Mouse (Mus musculus) spleen, postnatal 14 days (tissue): ENCODE measurements around the gene Lpin3.

Experiments
- DNase-seq, 2 experiments: peaks; one replicate each; pipeline ENCODE4 v3.0.0; 2021 to 2022; ENCODE audit warnings: low spot score in 2 of 2

Lpin3 gene

DNA sequence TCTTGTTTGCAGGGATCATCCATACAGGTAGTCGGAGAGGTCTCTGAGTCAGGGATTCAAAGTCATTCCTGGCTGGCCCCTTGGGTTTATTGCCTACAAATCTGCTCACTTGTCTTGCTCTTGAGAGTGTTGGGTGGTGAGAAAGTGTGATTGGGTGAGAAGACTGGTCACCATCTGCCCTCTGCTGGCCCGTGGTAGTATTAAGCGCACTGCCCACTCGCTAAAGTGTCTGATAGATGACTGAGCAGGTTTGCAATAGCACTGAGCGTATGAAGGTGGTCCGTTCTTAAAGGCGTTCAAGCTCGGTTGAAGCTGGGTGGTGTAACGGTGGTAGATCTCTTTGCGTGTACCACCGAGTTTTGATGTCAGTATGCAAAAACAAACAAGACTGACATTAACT lies 6.8 kb downstream of the Lpin3 start:
- DNase-seq, result peak; percentile 38 to 58

DNA sequence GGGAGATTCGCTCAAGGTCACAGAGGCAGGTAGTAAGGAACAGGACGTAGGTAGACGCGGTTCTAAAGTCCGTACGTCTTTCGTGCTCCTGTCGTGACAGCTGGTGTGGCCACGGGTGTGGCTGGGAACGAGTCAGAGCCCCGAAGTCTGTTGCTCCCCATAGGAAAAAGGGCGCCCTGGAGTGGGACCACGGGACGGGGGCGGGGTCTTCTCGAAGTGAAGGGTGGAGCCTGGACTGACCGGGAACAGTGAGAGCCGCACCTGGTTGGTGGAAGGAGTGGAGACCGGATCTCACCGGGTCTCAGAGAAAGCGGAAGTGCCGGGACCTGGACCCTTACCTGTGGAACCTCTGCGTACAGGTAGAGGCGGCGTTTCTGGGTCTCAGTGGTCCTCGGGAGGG lies 7.4 kb downstream of the Lpin3 start:
- no peak for DNase-seq

DNA sequence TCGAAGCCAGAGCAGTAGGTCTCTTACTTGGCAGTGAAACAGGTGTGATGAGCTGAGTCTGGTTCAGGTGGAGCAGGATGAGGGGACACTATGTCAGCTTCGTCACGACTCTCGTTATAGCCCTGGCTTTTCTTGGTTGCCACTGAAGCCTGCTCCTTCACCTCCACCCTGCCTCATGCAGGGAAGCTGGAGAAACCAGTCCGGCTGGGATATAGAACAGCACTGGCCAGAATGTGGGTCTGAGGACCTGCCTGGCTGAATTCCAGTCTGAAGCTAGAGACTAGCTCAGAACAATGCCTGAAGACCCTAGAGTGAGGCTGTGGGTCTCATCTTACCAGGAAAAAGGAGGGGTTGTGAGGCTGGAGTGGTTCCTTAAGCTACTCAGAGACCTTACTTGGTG lies 10.6 kb downstream of the Lpin3 start:
- no peak for DNase-seq

DNA sequence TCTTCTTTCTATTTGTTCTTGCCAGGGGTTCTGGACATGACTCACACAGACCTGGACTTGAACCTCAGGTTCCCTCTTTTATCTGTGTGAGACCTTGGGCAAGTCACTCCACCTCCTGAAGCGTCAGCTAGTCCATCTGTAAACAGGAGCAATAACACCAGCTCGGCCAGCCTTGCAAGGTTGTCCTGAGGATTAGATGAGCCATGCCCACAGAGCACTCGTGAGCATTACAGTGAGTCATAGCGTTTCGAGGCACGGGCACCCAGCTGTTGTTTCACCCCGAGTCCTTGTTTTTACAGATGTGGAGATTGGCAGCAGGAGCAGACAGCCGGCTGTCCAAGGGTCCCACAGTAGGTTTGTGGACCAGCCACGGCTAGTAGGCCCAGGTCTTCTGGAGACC lies 11.2 kb downstream of the Lpin3 start:
- no peak for DNase-seq

DNA sequence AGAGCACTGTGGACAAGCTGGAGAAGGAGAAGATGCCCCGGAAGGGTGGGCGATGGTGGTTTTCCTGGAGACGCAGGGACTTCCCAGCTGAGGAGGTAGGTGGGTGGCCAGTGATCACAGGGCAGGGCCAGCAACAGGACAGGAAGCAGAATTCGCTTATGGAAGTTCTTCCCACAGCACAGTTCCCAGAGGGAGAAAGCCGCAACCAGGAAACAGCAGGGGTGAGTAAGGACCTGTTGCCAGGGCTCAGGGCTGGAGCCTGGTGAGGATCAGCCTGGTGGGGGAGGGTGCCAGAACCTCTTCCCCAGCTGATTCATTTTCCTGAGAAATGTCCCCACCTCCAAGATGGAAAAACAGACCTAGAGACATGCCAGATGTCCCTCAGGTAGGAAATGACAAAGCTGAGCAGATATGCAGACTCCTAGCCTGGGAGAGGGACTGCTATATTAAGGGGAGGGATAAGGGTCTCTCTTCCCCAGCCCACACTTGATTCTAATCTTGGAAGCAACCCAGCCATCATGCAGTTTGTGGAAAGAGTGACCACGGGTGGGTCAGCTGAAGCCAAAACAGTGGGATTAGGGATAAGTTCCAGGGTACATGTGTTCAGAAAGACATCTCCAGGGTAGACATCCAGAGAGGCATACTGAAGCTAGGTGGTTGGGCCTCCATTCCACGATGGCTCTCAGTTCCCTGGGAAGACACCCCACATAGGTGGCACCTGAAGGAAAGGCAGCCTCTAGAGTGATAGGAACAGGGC lies 21.4 kb downstream of the Lpin3 start:
- DNase-seq, result no peak

DNA sequence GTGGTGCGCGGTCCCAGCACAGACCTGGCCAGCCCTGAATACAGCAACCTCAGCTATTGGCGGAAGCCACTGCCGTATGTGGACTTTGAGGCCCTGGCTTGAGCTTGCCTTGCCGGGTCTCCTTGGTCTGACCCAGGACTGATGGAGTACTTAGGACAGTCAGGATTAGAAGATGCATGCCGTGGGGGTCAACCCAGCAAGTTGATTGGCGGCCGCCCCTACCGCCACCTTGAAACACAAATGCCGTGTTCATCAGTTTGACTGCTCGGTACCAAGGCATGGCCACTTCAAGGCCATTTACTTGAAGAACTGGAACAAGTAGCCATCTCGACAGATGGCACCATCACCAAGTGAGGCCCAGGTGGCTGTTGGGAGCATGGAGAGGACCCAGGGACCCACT lies 24.8 kb downstream of the Lpin3 start:
- no peak for DNase-seq

DNA sequence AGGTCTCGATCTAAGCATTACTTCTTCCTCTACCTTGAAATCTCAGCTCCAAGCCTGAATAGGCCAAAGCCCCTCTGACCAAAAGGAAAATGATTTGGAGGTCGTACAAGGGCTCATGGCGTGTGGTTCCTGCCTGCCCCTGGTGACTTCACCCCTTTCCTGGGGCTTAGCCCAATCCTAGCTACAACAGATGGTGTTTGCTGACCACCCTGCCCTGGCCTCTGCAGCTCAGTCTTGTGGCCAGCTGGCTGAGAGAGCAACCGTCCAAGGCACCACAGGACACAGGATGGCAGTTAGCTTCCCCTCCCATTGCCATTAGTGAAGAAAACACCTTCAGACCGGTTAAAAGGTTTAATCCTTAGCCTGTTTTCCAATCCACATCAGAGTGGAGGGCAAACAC lies 25.6 kb downstream of the Lpin3 start:
- no peak for DNase-seq

DNA sequence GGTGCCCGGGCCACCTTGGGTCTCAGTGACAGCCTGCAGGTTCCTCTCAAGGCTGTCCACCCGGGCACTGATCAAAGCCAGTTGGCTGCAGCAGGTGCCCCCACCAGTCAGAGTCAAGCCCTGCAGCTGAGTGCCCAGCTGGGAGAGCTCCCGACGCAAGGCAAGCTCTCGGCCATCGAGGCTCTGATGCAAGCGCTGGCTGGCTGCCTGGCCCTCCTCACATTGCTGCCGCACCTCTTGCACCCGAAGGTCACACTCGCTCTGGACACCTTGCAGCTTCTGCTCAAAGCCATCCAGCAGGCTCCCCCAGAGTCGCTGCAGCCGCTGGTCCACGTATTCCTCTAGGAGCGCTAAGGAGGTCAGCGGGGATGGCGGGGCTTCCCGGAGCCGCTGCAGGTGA lies 28.1 kb downstream of the Lpin3 start:
- no peak for DNase-seq

DNA sequence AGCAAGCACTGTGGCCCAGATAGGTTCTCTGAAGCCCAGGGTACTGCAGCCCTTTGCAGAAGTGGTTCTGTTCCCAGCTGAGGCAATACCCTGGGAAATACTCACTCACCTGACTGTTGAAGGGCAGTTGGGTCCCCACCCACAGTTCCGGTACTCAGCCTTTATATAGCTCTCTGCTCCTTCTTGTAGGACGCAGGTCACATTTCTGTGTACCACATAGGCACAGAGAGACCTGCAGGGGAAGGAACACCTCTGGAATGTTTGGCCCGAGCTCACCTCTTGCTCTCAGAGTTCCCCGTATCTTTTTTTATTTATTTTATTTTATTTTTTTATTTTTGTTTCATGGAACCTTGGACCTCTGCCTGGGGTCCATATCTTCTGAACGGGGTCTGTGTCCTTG lies 30.2 kb downstream of the Lpin3 start:
- DNase-seq, result no peak

DNA sequence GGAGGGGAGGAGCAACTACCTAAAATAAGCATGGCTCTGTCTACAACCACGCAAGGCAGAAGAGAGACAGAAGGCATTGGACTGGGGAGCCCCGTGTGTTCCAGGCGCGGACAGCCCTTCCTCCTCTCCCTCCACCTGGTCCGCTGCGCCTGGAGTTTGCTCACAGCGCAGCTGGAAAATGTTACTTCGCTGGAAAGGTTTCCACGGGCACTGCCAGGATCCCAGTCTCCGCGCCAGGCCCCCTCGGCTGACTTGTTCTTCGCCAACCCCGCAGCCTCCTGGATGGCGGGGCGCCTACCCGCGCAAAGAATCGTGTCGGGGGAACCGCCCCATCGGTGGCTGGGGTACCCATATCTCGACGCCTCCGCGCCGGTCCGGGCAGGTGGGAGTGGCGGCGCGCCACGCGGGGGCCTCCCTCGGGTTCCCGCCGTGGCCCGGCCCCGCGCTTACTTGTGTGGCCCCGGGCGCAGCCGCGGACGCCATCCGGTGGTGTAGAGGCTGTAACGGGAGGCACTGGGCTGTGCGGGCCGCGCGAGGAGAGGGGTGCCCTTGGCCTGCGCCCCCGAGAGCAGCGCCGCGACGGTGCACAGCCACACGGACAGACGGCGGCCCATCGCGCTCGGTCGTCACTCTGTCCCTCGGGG lies 31.2 kb downstream of the Lpin3 start:
- no peak for DNase-seq

DNA sequence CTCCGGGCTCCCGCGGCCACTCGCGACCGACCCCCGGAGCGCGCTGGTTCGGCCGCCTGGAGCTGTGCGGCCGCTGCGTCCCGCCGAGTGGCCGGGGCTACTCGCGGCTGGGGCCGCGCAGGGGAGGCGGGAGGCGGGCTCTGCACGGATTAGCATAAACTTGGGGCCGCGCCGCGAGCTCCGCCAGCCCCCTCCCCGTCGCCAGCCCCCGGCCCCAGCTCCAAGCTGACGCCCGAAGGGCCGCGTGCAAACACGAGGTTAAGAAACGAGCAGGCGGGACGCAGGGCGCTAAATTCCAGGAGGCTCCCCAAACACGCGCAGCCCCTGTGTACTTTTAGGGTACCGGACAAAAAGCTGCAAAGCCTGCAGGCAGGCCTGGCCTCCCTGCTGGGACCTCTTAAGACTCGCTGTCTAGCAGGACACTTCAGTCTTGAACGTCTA lies 31.8 kb downstream of the Lpin3 start, which contains the start of gene Emilin3:
Emilin3 (minus strand) TSS at position 98 of the 441 bp plus-strand sequence.
- no peak for DNase-seq

DNA sequence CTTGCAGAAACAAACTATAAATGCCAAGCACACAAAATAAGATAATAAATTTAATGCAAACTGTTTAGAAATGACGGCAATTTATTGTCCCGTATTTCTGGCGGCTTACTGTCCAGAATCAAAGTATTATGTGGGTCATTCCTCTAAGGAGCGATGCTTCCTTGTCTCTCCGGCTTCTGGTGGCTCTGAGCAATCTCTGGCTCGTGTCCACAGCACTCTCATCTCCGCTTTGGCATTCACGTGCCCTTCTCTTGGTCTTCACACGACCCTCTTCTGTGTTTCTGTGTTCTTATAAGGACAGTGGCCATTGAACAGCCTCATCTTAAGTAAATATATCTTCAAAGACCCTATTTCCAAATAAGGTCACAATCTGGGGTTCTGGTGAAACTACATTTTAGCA lies 34.2 kb downstream of the Lpin3 start:
- DNase-seq, result no peak

DNA sequence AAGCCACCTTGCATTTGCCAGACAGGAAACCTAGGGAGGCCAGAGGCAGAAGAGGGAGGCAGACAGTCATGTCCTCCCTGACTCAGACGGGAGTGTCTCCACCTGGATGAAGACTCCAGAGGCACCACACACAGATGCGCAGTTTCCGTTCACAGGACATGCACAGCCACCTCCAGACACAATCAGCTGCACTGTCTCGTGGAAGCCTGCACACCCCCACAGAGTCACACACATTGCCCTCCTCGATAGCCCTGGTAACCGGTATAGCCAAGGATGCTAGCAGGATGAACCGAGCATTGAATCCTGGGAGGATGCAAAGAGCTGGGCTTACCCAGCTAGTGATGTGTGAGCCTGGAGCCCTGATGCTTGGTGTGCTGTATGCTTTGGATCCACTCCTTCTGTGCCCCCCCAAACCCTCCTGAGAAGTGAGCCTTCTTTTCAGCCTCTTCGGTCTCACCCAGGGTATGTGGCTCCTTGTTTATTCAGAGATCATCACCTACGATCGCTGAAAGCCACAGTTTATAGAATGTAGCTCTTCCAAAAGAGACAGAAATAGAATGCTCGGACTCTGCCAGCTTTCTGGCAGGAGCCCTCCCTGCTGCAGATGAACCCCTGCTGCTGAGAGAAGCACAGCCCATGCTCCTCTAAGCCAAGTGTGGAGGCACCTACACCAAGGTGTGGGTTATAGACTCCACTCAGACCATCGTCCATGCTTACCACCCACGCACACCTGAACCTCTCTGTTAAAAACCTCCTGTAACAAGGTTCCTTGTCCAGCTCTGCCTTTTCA lies 35.5 kb downstream of the Lpin3 start:
- DNase-seq, result no peak

DNA sequence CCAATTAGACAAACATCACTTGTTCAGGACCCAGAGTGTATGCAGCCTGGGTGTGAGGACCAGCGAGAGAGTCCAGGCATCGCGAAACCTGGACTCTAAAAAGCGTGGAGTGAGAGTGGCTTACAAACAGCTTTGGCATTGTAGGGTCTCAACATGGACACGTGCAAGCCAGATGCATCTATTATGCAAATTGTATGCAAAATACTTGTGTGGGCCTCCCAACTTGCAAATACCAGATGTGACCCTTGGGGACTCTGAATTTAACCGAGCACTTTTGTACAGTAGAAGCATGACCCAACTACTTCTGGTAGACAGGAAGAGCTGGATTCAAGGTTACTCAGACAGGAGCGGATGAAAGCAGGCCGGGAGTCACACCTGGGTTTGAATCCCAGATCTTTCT lies 36.2 kb downstream of the Lpin3 start:
- DNase-seq, result no peak

DNA sequence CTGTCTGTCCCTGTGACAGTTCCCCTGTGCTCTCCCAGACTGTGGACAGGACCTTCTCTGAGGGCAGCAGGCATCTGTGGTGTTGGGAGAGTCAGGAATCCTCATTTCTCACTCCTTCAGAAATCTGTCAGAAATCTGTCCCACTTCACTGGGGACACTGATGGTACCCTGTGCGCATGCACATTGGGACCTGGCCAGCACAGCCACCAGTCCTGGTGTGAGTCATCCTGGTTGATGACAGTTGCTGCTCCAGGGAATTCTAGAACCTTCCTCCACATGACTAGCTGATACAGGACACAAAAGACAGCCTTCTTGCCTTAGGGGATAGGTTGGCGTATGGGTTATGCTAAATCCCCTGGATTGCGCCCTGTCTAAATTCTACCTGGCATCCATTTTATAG lies 36.8 kb downstream of the Lpin3 start:
- DNase-seq, result no peak

DNA sequence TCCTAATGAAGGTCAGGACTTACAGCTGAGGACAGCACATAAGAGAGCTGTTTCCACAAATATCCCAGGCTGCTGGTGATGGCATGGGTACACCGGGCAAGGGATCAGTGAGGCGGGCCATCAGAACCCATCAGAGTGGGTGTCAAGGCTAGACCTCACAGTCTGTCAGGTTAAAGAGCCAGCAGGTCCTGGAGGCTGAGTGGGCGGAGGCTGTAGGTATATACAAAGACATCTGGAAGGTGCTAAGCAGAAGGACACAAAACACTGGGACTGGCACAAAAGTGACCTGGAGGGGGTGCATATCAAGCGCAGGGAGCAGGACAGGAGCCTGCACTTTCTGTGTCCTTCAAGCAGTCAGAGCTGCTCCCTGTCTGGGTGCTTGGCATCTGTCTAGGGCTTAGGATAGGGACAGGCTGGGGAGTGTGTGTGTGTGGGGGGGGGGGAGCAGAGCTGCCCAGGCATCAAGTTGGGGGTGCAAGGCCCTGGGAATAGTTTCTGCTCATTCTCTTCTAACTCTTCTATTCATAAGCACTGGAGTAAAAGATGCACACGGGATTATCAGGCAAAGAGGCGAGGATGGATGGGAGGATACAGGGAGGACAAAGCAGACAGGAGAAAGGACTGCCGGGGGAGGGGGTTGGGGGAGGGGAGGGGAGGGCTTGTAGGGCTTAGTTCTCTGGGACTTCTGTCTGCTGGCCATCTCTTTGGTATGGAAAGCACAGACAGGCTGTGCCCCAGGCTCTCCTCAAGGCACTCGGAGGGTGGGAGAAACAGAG lies 37.9 kb downstream of the Lpin3 start:
- no peak for DNase-seq

DNA sequence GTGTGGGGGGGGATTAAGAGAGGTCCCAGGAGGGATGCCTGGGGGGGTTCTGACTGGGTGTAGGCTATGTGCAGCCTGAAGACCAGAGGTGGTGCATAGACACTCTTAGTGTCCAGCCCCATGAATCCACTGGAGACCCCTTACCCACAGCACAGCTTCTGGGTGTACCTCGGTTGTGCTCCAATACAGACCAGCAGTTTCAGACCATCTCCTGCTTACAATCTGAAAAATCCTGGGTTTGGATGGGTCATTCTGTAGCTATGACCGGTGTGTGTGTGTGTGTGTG lies 38.4 kb downstream of the Lpin3 start:
- no peak for DNase-seq

DNA sequence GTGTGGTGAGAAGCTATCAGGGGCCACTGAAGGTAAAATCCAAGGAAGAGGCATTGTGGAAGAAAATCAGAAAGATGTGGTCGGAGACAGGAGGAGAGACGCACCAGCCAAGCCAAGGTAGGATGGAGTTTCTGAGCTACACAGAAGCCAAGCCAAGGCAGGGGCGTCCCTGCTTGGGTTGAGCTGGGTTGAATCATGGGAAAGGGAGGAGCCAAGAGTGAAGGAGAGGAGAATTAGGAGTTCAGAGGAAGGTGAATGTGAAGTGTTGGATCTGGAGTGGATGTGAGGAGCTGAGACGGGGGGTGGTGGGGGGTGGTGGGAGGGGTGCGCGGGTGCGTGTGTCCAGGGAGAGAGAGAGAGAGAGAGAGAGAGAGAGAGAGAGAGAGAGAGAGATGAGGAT lies 40.8 kb downstream of the Lpin3 start:
- no peak for DNase-seq

DNA sequence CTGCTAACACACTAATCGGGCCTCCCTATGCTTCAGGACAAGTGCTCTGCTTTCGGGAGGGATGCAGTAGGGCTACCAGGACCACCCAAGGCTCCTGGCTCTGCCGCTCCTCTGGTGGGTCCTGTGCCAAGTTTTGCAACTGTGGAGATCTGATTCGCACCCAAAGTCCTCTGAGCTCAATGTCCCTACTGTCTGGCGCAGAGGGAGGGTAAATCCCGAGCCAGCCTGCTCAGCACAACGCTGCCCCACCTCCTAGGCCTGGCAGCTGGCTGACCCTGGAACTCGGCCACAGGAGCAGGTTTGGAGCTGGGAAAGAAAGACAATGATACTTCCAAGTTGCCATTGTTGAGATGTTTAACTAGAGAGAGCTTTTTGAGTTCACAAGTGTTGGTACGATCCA lies 44.7 kb downstream of the Lpin3 start:
- no peak for DNase-seq

DNA sequence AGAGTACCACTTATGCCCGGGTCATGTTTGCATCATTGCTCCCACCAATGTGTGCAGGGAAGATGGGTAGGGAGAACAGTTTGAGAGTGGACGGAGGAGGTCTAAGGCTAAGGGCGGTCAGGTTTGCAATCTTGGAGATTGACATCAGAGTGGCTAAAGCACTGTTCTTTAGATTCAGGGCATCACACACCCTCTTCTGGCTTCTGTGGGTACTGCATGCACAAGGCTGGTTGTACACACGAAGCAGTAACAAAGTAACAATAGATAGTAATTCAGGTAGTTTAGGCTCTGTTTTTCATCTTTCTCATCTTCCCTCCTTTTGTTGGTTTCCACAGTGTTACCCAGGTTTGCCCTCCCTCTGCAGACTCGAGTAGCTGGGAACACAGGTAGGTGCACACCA lies 50.9 kb downstream of the Lpin3 start:
- no peak for DNase-seq

DNA sequence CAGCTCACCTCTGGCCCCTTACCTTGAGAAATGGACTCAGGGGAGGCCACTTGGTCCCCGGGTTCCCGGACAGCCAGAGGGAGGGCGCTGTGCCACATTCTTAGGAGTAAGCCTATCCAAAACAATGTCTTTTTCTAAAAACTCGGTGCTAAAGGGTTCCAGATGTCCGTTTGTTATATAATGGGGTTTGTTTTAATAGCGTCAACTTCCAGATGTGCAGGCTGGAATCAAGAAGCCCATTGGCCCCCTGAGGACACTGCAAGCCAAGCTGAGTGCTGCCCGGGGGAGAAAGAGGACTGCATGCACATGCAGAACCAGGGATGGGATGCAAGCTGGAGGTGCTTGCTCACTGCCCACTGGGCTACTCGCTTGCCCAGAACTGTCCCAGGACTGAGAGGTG lies 51.9 kb downstream of the Lpin3 start:
- DNase-seq, result no peak

DNA sequence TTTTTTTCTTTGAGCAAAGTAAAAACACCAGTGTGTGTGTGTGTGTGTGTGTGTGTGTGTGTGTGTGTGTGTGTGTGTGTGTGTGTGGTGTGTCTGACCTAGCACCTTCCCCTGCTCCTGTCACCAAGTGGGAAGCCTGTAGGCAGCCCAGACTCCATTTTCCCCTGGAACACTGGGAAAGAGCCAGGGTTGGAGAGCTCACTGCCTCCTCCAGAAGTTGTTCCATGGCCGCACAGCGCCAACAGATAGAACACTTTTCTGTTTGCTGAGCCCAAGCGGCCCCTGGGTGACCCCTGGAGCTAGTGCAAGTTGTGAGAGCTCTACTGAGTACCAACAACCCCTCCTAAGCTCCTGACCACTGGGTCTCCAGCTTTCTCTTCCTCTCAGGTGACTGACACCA lies 52.5 kb downstream of the Lpin3 start:
- DNase-seq, result no peak
